Mouse (Mus musculus): Measurements from ENCODE around the gene Bpifc.

DNA sequence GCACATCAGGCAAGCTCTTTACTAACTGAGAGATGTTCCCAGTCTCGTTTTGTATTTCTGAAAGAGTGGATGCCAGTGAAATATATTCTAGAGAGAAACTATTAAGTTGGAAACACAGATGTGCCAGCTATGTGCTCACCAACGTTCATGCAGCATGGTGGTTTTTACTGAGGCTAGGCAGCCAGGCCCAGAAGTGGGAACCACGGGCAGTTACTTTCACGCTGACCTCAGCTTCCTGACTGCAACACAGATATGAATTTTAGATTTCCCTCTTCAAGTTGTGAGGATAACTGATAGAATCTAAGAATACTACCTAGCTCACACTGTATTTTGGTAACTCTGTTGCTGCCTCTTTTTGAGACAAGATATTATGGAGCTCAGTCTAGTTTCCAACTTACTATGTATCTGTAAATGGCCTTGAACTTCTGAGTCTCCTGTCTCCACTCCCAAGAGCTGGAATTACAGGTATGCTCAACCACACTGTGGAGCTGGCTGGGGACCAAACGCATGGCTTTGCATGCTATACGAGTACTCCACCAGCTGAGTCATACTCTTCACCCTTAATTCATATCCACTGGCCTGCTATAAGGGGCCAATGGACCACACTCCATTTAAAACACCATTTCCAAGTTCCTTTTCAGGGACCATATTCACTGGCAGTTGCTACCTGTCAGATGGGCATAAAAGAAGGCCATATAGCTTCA is 22.1 kb downstream of the Bpifc start:
- TF ChIP-seq CTCF (IDR thresholded peaks at IDR 0.05; ENCODE audit: extremely low read depth, insufficient read depth, low read length) (no peak), POLR2A (IDR thresholded peaks at IDR 0.05; ENCODE audit: extremely low read depth, insufficient read depth, low read length) (no peak)
